Mouse (Mus musculus): ENCODE data around the gene Anapc11. TPM values are rescaled to one million over a fixed set of nuclear protein-coding genes. Genes with fewer than 3 reads are reported as not detected.

Anapc11 gene
- polyA plus RNA-seq, 1 experiment = 84.0 TPM

GRCm38 (mm10) chr11:120597240-120598235 lies 683 bp upstream of the Anapc11 start:
- TF ChIP-seq CTCF (IDR thresholded peaks at IDR 0.05; ENCODE audit: low read depth, low read length) (no peak), EP300 (IDR thresholded peaks at IDR 0.05; ENCODE audit: insufficient read depth, low read depth, low read length) (no peak), POLR2A (IDR thresholded peaks at IDR 0.05; ENCODE audit: insufficient read depth, low read length) (no peak)
- no peaks in the 10 kb centered on the region for H3K9me3 ChIP-seq (replicated peaks; ENCODE audit: control insufficient read depth, insufficient read depth, low read length, poor library complexity, severe bottlenecking)
- H3K4me3 ChIP-seq (ENCODE audit: low read depth, low read length) = peak overlapping the region; percentile 97
- no peaks in the 10 kb centered on the region for H3K27me3 ChIP-seq (ENCODE audit: control insufficient read depth, insufficient read depth, low read length, poor library complexity, severe bottlenecking)
- H3K27ac ChIP-seq (ENCODE audit: insufficient read depth, low read length) = peak overlapping the region; percentile 12; the same call in 1 of the 2 replicates
- peaks cover 1% of the 10 kb centered on the region for H3K4me1 ChIP-seq (ENCODE audit: control insufficient read depth, insufficient read depth, low read length)
- H3K9ac ChIP-seq (ENCODE audit: low read depth, poor library complexity, severe bottlenecking) = peak overlapping the region; percentile 97
- H3K36me3 ChIP-seq (ENCODE audit: control insufficient read depth, insufficient read depth, low read length, poor library complexity, severe bottlenecking) = peaks cover 55% of the 10 kb centered on the region

- Histone ChIP-seq H3K27ac (ENCODE audit: insufficient read depth, low read length) (peak overlapping the region; percentile 61; the same call in 1 of the 2 replicates), H3K36me3 (ENCODE audit: control insufficient read depth, insufficient read depth, low read length, poor library complexity, severe bottlenecking) (peaks cover 50% of the 10 kb centered on the region), H3K4me1 (ENCODE audit: control insufficient read depth, insufficient read depth, low read length) (peaks cover 1% of the 10 kb centered on the region), H3K9me3 (replicated peaks; ENCODE audit: control insufficient read depth, insufficient read depth, low read length, poor library complexity, severe bottlenecking) (no peaks in the 10 kb centered on the region), H3K9ac (ENCODE audit: low read depth, poor library complexity, severe bottlenecking) (peak overlapping the region; percentile 84), H3K27me3 (ENCODE audit: control insufficient read depth, insufficient read depth, low read length, poor library complexity, severe bottlenecking) (no peaks in the 10 kb centered on the region), H3K4me3 (ENCODE audit: low read depth, low read length) (peak overlapping the region; percentile 93)
- TF ChIP-seq EP300 (IDR thresholded peaks at IDR 0.05; ENCODE audit: insufficient read depth, low read depth, low read length) (no peak), POLR2A (IDR thresholded peaks at IDR 0.05; ENCODE audit: insufficient read depth, low read length) (no peak), CTCF (IDR thresholded peaks at IDR 0.05; ENCODE audit: low read depth, low read length) (no peak)
Observed at GRCm38 (mm10) chr11:120598990-120599549, 849 bp downstream of the Anapc11 start.

- Histone ChIP-seq H3K9me3 (replicated peaks; ENCODE audit: control insufficient read depth, insufficient read depth, low read length, poor library complexity, severe bottlenecking) (no peaks in the 10 kb centered on the region), H3K4me3 (ENCODE audit: low read depth, low read length) (no peak overlapping the region), H3K27ac (ENCODE audit: insufficient read depth, low read length) (no peak overlapping the region), H3K27me3 (ENCODE audit: control insufficient read depth, insufficient read depth, low read length, poor library complexity, severe bottlenecking) (no peaks in the 10 kb centered on the region), H3K36me3 (ENCODE audit: control insufficient read depth, insufficient read depth, low read length, poor library complexity, severe bottlenecking) (peaks cover 37% of the 10 kb centered on the region), H3K9ac (ENCODE audit: low read depth, poor library complexity, severe bottlenecking) (no peak overlapping the region), H3K4me1 (ENCODE audit: control insufficient read depth, insufficient read depth, low read length) (peaks cover 1% of the 10 kb centered on the region)
- TF ChIP-seq POLR2A (IDR thresholded peaks at IDR 0.05; ENCODE audit: insufficient read depth, low read length) (no peak), CTCF (IDR thresholded peaks at IDR 0.05; ENCODE audit: low read depth, low read length) (no peak)
Observed at GRCm38 (mm10) chr11:120600716-120601115, 2.5 kb downstream of the Anapc11 start.

- no peak overlapping the region for H3K27ac ChIP-seq (ENCODE audit: insufficient read depth, low read length)
- TF ChIP-seq EP300 (IDR thresholded peaks at IDR 0.05; ENCODE audit: insufficient read depth, low read depth, low read length) (no peak), POLR2A (IDR thresholded peaks at IDR 0.05; ENCODE audit: insufficient read depth, low read length) (no peak), CTCF (IDR thresholded peaks at IDR 0.05; ENCODE audit: low read depth, low read length) (no peak)
- H3K4me3 ChIP-seq (ENCODE audit: low read depth, low read length) = no peak overlapping the region
- H3K9me3 ChIP-seq (replicated peaks; ENCODE audit: control insufficient read depth, insufficient read depth, low read length, poor library complexity, severe bottlenecking) = no peaks in the 10 kb centered on the region
- peaks cover 24% of the 10 kb centered on the region for H3K36me3 ChIP-seq (ENCODE audit: control insufficient read depth, insufficient read depth, low read length, poor library complexity, severe bottlenecking)
- H3K27me3 ChIP-seq (ENCODE audit: control insufficient read depth, insufficient read depth, low read length, poor library complexity, severe bottlenecking) = no peaks in the 10 kb centered on the region
- H3K4me1 ChIP-seq (ENCODE audit: control insufficient read depth, insufficient read depth, low read length) = no peaks in the 10 kb centered on the region
- H3K9ac ChIP-seq (ENCODE audit: low read depth, poor library complexity, severe bottlenecking) = no peak overlapping the region
Observed at GRCm38 (mm10) chr11:120603545-120603944, 5.3 kb downstream of the Anapc11 start.

- no peak overlapping the region for H3K27ac ChIP-seq (ENCODE audit: insufficient read depth, low read length)
- H3K9me3 ChIP-seq (replicated peaks; ENCODE audit: control insufficient read depth, insufficient read depth, low read length, poor library complexity, severe bottlenecking) = no peaks in the 10 kb centered on the region
- H3K4me3 ChIP-seq (ENCODE audit: low read depth, low read length) = no peak overlapping the region
- no peaks in the 10 kb centered on the region for H3K27me3 ChIP-seq (ENCODE audit: control insufficient read depth, insufficient read depth, low read length, poor library complexity, severe bottlenecking)
- H3K36me3 ChIP-seq (ENCODE audit: control insufficient read depth, insufficient read depth, low read length, poor library complexity, severe bottlenecking) = peaks cover 24% of the 10 kb centered on the region
- no peak for TF ChIP-seq POLR2A (IDR thresholded peaks at IDR 0.05; ENCODE audit: insufficient read depth, low read length)
- TF ChIP-seq CTCF (IDR thresholded peaks at IDR 0.05; ENCODE audit: low read depth, low read length) = no peak
- no peak for TF ChIP-seq EP300 (IDR thresholded peaks at IDR 0.05; ENCODE audit: insufficient read depth, low read depth, low read length)
- no peaks in the 10 kb centered on the region for H3K4me1 ChIP-seq (ENCODE audit: control insufficient read depth, insufficient read depth, low read length)
- no peak overlapping the region for H3K9ac ChIP-seq (ENCODE audit: low read depth, poor library complexity, severe bottlenecking)
Observed at GRCm38 (mm10) chr11:120605667-120606066, 7.4 kb downstream of the Anapc11 start.

- Histone ChIP-seq H3K4me3 (ENCODE audit: low read depth, low read length) (no peak overlapping the region), H3K27ac (ENCODE audit: insufficient read depth, low read length) (no peak overlapping the region), H3K9ac (ENCODE audit: low read depth, poor library complexity, severe bottlenecking) (no peak overlapping the region), H3K27me3 (ENCODE audit: control insufficient read depth, insufficient read depth, low read length, poor library complexity, severe bottlenecking) (no peaks in the 10 kb centered on the region), H3K9me3 (replicated peaks; ENCODE audit: control insufficient read depth, insufficient read depth, low read length, poor library complexity, severe bottlenecking) (no peaks in the 10 kb centered on the region), H3K36me3 (ENCODE audit: control insufficient read depth, insufficient read depth, low read length, poor library complexity, severe bottlenecking) (peaks cover 23% of the 10 kb centered on the region), H3K4me1 (ENCODE audit: control insufficient read depth, insufficient read depth, low read length) (no peaks in the 10 kb centered on the region)
- TF ChIP-seq POLR2A (IDR thresholded peaks at IDR 0.05; ENCODE audit: insufficient read depth, low read length) (no peak), EP300 (IDR thresholded peaks at IDR 0.05; ENCODE audit: insufficient read depth, low read depth, low read length) (no peak), CTCF (IDR thresholded peaks at IDR 0.05; ENCODE audit: low read depth, low read length) (no peak)
Observed at GRCm38 (mm10) chr11:120606764-120607163, 8.5 kb downstream of the Anapc11 start.

Measured in ES-Bruce4 (cell line).